Mouse (Mus musculus): ENCODE measurements around the gene Rasal1. TPM values are rescaled to one million over a fixed set of nuclear protein-coding genes. Genes with fewer than 3 reads are reported as not detected.

The Rasal1 gene
- polyA plus RNA-seq, 1 experiment, result 14.9 TPM

DNA sequence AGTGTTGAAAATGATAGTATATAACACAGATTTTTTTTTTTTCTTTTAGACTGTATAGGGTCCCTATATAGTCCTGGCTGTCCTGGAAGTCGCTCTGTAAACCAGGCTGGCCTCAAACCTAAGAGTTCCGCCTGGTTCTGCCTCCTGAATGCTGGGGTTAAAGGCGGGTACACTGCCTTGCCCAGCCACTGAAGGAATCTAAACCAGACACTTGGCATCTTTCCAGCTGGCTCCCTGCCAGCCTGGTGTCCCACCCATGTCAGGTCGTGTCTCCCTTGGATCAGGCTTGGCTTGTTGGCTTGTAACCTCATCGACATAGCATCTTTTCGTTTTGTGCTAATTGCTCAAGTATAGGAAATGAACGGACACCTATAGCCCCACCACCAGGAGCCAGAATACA, 20.0 kb upstream of the Rasal1 start:
- TF ChIP-seq POLR2A (IDR thresholded peaks at IDR 0.05; ENCODE audit: low read depth, low read length), result no peak
- no peak for TF ChIP-seq CTCF (IDR thresholded peaks at IDR 0.05; ENCODE audit: extremely low read depth, insufficient read depth, insufficient read length, insufficient replicate concordance)
- Histone ChIP-seq H3K27ac (ENCODE audit: insufficient read depth, low read length) (no peak overlapping the region), H3K4me1 (ENCODE audit: control insufficient read depth, insufficient read depth, insufficient read length) (peaks cover 10% of the 10 kb centered on the region; the same call in 1 of the 2 replicates), H3K27me3 (ENCODE audit: control insufficient read depth, insufficient read depth, low read length) (peaks cover 2% of the 10 kb centered on the region; the same call in 1 of the 2 replicates), H3K4me3 (ENCODE audit: extremely low read depth, insufficient read depth, insufficient read length) (no peak overlapping the region), H3K36me3 (ENCODE audit: control insufficient read depth, insufficient read depth, low read length) (peaks cover 40% of the 10 kb centered on the region)
- 61% methylated on average over 7 of the region's 7 CpGs for WGBS
- no peak for DNase-seq (ENCODE audit: low read depth in 1 of 2, low spot score in 2 of 2)

GRCm38 (mm10) chr5:120631128-120631527, 17.5 kb upstream of the Rasal1 start:
- TF ChIP-seq CTCF (IDR thresholded peaks at IDR 0.05; ENCODE audit: extremely low read depth, insufficient read depth, insufficient read length, insufficient replicate concordance) (no peak), POLR2A (IDR thresholded peaks at IDR 0.05; ENCODE audit: low read depth, low read length) (no peak)
- H3K27ac ChIP-seq (ENCODE audit: insufficient read depth, low read length), result no peak overlapping the region
- peaks cover 19% of the 10 kb centered on the region for H3K36me3 ChIP-seq (ENCODE audit: control insufficient read depth, insufficient read depth, low read length)
- DNase-seq (ENCODE audit: low read depth in 1 of 2, low spot score in 2 of 2), result no peak
- H3K4me1 ChIP-seq (ENCODE audit: control insufficient read depth, insufficient read depth, insufficient read length), result peaks cover 17% of the 10 kb centered on the region; the same call in 1 of the 2 replicates
- peaks cover 2% of the 10 kb centered on the region; the same call in 1 of the 2 replicates for H3K27me3 ChIP-seq (ENCODE audit: control insufficient read depth, insufficient read depth, low read length)
- H3K4me3 ChIP-seq (ENCODE audit: extremely low read depth, insufficient read depth, insufficient read length), result peak overlapping the region; percentile 11; the same call in 1 of the 2 replicates
- 3% methylated on average over 29 of the region's 29 CpGs for WGBS

GRCm38 (mm10) chr5:120631892-120632291, 16.7 kb upstream of the Rasal1 start:
- TF ChIP-seq CTCF (IDR thresholded peaks at IDR 0.05; ENCODE audit: extremely low read depth, insufficient read depth, insufficient read length, insufficient replicate concordance), result no peak
- TF ChIP-seq POLR2A (IDR thresholded peaks at IDR 0.05; ENCODE audit: low read depth, low read length), result no peak
- no peak overlapping the region for H3K4me3 ChIP-seq (ENCODE audit: extremely low read depth, insufficient read depth, insufficient read length)
- WGBS, result 97% methylated on average over 5 of the region's 5 CpGs
- DNase-seq (ENCODE audit: low read depth in 1 of 2, low spot score in 2 of 2), result no peak
- peaks cover 17% of the 10 kb centered on the region; the same call in 1 of the 2 replicates for H3K4me1 ChIP-seq (ENCODE audit: control insufficient read depth, insufficient read depth, insufficient read length)
- H3K27me3 ChIP-seq (ENCODE audit: control insufficient read depth, insufficient read depth, low read length), result peaks cover 2% of the 10 kb centered on the region; the same call in 1 of the 2 replicates
- H3K36me3 ChIP-seq (ENCODE audit: control insufficient read depth, insufficient read depth, low read length), result peaks cover 11% of the 10 kb centered on the region
- H3K27ac ChIP-seq (ENCODE audit: insufficient read depth, low read length), result no peak overlapping the region

DNA sequence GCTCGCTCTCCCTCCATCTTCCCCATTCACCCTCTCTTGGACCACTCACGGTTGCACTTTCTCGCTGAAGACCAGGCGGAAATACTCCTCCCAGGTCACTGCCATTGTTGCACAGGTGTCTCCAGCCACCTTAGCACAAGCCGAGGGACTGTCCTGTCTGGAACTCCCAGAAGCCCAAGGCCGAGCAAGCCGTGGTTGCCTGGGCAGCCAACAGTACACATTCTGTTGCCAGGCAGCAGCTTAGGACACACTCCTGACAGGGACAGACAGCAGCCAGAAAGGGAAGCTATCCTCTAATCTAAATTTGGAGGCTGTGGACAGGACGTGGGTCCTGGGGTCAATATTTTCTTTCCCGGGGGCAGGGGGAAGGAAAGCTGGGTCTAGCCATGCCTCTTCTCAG, 14.5 kb upstream of the Rasal1 start, which contains the start of gene Cfap73:
Cfap73 (minus strand) TSS at position 105 of the 400 bp plus-strand sequence.
- TF ChIP-seq POLR2A (IDR thresholded peaks at IDR 0.05; ENCODE audit: low read depth, low read length) (no peak), CTCF (IDR thresholded peaks at IDR 0.05; ENCODE audit: extremely low read depth, insufficient read depth, insufficient read length, insufficient replicate concordance) (no peak)
- H3K4me1 ChIP-seq (ENCODE audit: control insufficient read depth, insufficient read depth, insufficient read length), result peaks cover 17% of the 10 kb centered on the region; the same call in 1 of the 2 replicates
- no peak within 1 kb of the TSS for H3K4me3 ChIP-seq (ENCODE audit: extremely low read depth, insufficient read depth, insufficient read length)
- DNase-seq (ENCODE audit: low read depth in 1 of 2, low spot score in 2 of 2), result no peak
- no peak within 1 kb of the TSS for H3K27ac ChIP-seq (ENCODE audit: insufficient read depth, low read length)
- 63% methylated on average over 9 of the region's 9 CpGs for WGBS
- H3K36me3 ChIP-seq (ENCODE audit: control insufficient read depth, insufficient read depth, low read length), result no peaks in the 10 kb centered on the region
- H3K27me3 ChIP-seq (ENCODE audit: control insufficient read depth, insufficient read depth, low read length), result peaks cover 2% of the 10 kb centered on the region; the same call in 1 of the 2 replicates

DNA sequence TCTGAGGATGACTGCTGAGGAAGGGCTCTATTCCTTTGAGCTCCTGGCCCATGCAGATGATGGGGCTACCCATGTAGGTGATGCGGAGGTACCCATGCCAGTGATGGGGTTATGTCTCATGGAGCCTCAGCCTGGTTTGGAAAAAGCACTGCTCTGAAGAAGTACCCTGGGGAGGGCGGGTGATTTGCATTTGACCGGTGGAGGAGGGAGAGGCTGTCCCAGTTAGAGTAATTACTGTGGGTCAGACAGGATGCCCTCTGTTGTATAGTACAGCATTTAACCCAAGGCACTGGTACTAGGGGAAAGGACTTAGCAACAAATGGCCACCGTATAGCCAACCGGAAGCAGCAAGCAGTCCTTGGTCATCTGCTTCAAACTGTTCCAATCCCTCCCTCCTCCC, 13.8 kb upstream of the Rasal1 start:
- no peaks in the 10 kb centered on the region for H3K36me3 ChIP-seq (ENCODE audit: control insufficient read depth, insufficient read depth, low read length)
- WGBS, result 38% methylated on average over 5 of the region's 5 CpGs
- DNase-seq (ENCODE audit: low read depth in 1 of 2, low spot score in 2 of 2), result no peak
- H3K27ac ChIP-seq (ENCODE audit: insufficient read depth, low read length), result no peak overlapping the region
- peaks cover 17% of the 10 kb centered on the region; the same call in 1 of the 2 replicates for H3K4me1 ChIP-seq (ENCODE audit: control insufficient read depth, insufficient read depth, insufficient read length)
- no peak overlapping the region for H3K4me3 ChIP-seq (ENCODE audit: extremely low read depth, insufficient read depth, insufficient read length)
- TF ChIP-seq CTCF (IDR thresholded peaks at IDR 0.05; ENCODE audit: extremely low read depth, insufficient read depth, insufficient read length, insufficient replicate concordance) (no peak), POLR2A (IDR thresholded peaks at IDR 0.05; ENCODE audit: low read depth, low read length) (no peak)
- H3K27me3 ChIP-seq (ENCODE audit: control insufficient read depth, insufficient read depth, low read length), result peaks cover 2% of the 10 kb centered on the region; the same call in 1 of the 2 replicates

GRCm38 (mm10) chr5:120635633-120636032, 13.0 kb upstream of the Rasal1 start:
- H3K36me3 ChIP-seq (ENCODE audit: control insufficient read depth, insufficient read depth, low read length), result no peaks in the 10 kb centered on the region
- TF ChIP-seq CTCF (IDR thresholded peaks at IDR 0.05; ENCODE audit: extremely low read depth, insufficient read depth, insufficient read length, insufficient replicate concordance) (no peak), POLR2A (IDR thresholded peaks at IDR 0.05; ENCODE audit: low read depth, low read length) (no peak)
- H3K27ac ChIP-seq (ENCODE audit: insufficient read depth, low read length), result no peak overlapping the region
- DNase-seq (ENCODE audit: low read depth in 1 of 2, low spot score in 2 of 2), result no peak
- WGBS, result 88% methylated on average over 5 of the region's 5 CpGs
- peaks cover 13% of the 10 kb centered on the region; the same call in 1 of the 2 replicates for H3K4me1 ChIP-seq (ENCODE audit: control insufficient read depth, insufficient read depth, insufficient read length)
- no peak overlapping the region for H3K4me3 ChIP-seq (ENCODE audit: extremely low read depth, insufficient read depth, insufficient read length)
- H3K27me3 ChIP-seq (ENCODE audit: control insufficient read depth, insufficient read depth, low read length), result peaks cover 2% of the 10 kb centered on the region; the same call in 1 of the 2 replicates

DNA sequence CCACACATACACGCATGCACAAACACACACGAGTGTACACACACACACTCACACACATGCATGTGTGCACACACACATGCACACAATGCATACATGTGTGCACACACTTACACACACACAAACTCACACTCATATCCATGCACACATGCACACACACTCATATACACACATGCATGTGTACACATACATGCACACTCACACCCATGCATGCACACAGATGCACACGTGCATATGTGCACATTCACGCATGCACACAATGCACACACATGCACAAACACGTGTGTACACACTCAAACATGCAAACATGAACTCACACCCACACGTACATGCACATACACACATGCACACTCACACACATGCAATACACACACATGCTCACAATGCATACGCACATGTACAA, 8.5 kb upstream of the Rasal1 start:
- no peak overlapping the region for H3K27ac ChIP-seq (ENCODE audit: insufficient read depth, low read length)
- H3K36me3 ChIP-seq (ENCODE audit: control insufficient read depth, insufficient read depth, low read length), result no peaks in the 10 kb centered on the region
- no peak overlapping the region for H3K4me3 ChIP-seq (ENCODE audit: extremely low read depth, insufficient read depth, insufficient read length)
- H3K4me1 ChIP-seq (ENCODE audit: control insufficient read depth, insufficient read depth, insufficient read length), result peaks cover 9% of the 10 kb centered on the region; the same call in 1 of the 2 replicates
- WGBS, result 90% methylated on average over 7 of the region's 7 CpGs
- H3K27me3 ChIP-seq (ENCODE audit: control insufficient read depth, insufficient read depth, low read length), result no peaks in the 10 kb centered on the region
- TF ChIP-seq CTCF (IDR thresholded peaks at IDR 0.05; ENCODE audit: extremely low read depth, insufficient read depth, insufficient read length, insufficient replicate concordance) (no peak), POLR2A (IDR thresholded peaks at IDR 0.05; ENCODE audit: low read depth, low read length) (no peak)
- DNase-seq (ENCODE audit: low read depth in 1 of 2, low spot score in 2 of 2), result no peak

Data from spleen, adult 2 months (tissue).